Mouse (Mus musculus): Measurements from ENCODE around the gene Chst5. TPM values are rescaled to one million over a fixed set of nuclear protein-coding genes. Genes with fewer than 3 reads are reported as not detected.

Chst5 gene
- polyA plus RNA-seq, 1 experiment: 0.06 TPM

GRCm38 (mm10) chr8:111876355-111876948 lies 33.8 kb downstream of the Chst5 start, which contains the start of gene Tmem170:
TSS of gene Tmem170 (minus strand) at chr8:111876750.
- Histone ChIP-seq H3K36me3 (ENCODE audit: control insufficient read depth, insufficient read depth, low read length) (no peaks in the 10 kb centered on the region), H3K27me3 (replicated peaks; ENCODE audit: control insufficient read depth, insufficient read depth, low read length) (no peaks in the 10 kb centered on the region), H3K4me1 (ENCODE audit: control insufficient read depth, insufficient read depth, low read length) (no peaks in the 10 kb centered on the region; the same call in 1 of the 2 replicates), H3K4me3 (ENCODE audit: insufficient read depth, low read depth, low read length) (peak within 1 kb of the TSS; percentile 67), H3K27ac (ENCODE audit: insufficient read depth, low read depth, low read length) (peak within 1 kb of the TSS; percentile 72)
- TF ChIP-seq CTCF (conservative IDR thresholded peaks at IDR 0.05; ENCODE audit: insufficient read depth, insufficient read length, low read depth, low read length) (peak; percentile 90), POLR2A (IDR thresholded peaks at IDR 0.05; ENCODE audit: low read depth, low read length) (peak; percentile 69)
- peak; percentile 99 for DNase-seq
- WGBS: under 1% methylated on average over 53 of the region's 53 CpGs

GRCm38 (mm10) chr8:111875758-111876157 lies 34.5 kb downstream of the Chst5 start:
- WGBS: 3% methylated on average over 9 of the region's 9 CpGs
- Histone ChIP-seq H3K27ac (ENCODE audit: insufficient read depth, low read depth, low read length) (peak overlapping the region; percentile 72; the same call in 1 of the 2 replicates), H3K36me3 (ENCODE audit: control insufficient read depth, insufficient read depth, low read length) (no peaks in the 10 kb centered on the region)

GRCm38 (mm10) chr8:111871278-111871677 lies 39.0 kb downstream of the Chst5 start:
- no peaks in the 10 kb centered on the region for H3K27me3 ChIP-seq (replicated peaks; ENCODE audit: control insufficient read depth, insufficient read depth, low read length)
- H3K36me3 ChIP-seq (ENCODE audit: control insufficient read depth, insufficient read depth, low read length): no peaks in the 10 kb centered on the region
- no peak overlapping the region for H3K4me3 ChIP-seq (ENCODE audit: insufficient read depth, low read depth, low read length)
- no peaks in the 10 kb centered on the region; the same call in 1 of the 2 replicates for H3K4me1 ChIP-seq (ENCODE audit: control insufficient read depth, insufficient read depth, low read length)
- WGBS: 76% methylated on average over 3 of the region's 3 CpGs
- TF ChIP-seq CTCF (conservative IDR thresholded peaks at IDR 0.05; ENCODE audit: insufficient read depth, insufficient read length, low read depth, low read length): no peak
- no peak overlapping the region for H3K27ac ChIP-seq (ENCODE audit: insufficient read depth, low read depth, low read length)
- DNase-seq: no peak

More at GRCm38 (mm10) chr8:111875758-111876157, 34.5 kb downstream of the Chst5 start:
- peak overlapping the region; percentile 67 for H3K4me3 ChIP-seq (ENCODE audit: insufficient read depth, low read depth, low read length)
- TF ChIP-seq POLR2A (IDR thresholded peaks at IDR 0.05; ENCODE audit: low read depth, low read length): no peak
- TF ChIP-seq CTCF (conservative IDR thresholded peaks at IDR 0.05; ENCODE audit: insufficient read depth, insufficient read length, low read depth, low read length): no peak
- no peaks in the 10 kb centered on the region; the same call in 1 of the 2 replicates for H3K4me1 ChIP-seq (ENCODE audit: control insufficient read depth, insufficient read depth, low read length)
- DNase-seq: peak; percentile 37
- H3K27me3 ChIP-seq (replicated peaks; ENCODE audit: control insufficient read depth, insufficient read depth, low read length): no peaks in the 10 kb centered on the region

- H3K4me1 ChIP-seq (ENCODE audit: control insufficient read depth, insufficient read depth, low read length): peaks cover 3% of the 10 kb centered on the region; the same call in 1 of the 2 replicates
- H3K4me3 ChIP-seq (ENCODE audit: insufficient read depth, low read depth, low read length): no peak overlapping the region
- H3K36me3 ChIP-seq (ENCODE audit: control insufficient read depth, insufficient read depth, low read length): no peaks in the 10 kb centered on the region
- H3K27ac ChIP-seq (ENCODE audit: insufficient read depth, low read depth, low read length): no peak overlapping the region
- DNase-seq: no peak
- TF ChIP-seq POLR2A (IDR thresholded peaks at IDR 0.05; ENCODE audit: low read depth, low read length) (no peak), CTCF (conservative IDR thresholded peaks at IDR 0.05; ENCODE audit: insufficient read depth, insufficient read length, low read depth, low read length) (no peak)
- H3K27me3 ChIP-seq (replicated peaks; ENCODE audit: control insufficient read depth, insufficient read depth, low read length): no peaks in the 10 kb centered on the region
- 89% methylated on average over 3 of the region's 3 CpGs for WGBS
Observed at GRCm38 (mm10) chr8:111870379-111870778, 39.9 kb downstream of the Chst5 start.

GRCm38 (mm10) chr8:111868664-111869063 lies 41.6 kb downstream of the Chst5 start:
- no peak for TF ChIP-seq POLR2A (IDR thresholded peaks at IDR 0.05; ENCODE audit: low read depth, low read length)
- TF ChIP-seq CTCF (conservative IDR thresholded peaks at IDR 0.05; ENCODE audit: insufficient read depth, insufficient read length, low read depth, low read length): no peak
- Histone ChIP-seq H3K4me1 (ENCODE audit: control insufficient read depth, insufficient read depth, low read length) (peaks cover 3% of the 10 kb centered on the region; the same call in 1 of the 2 replicates), H3K4me3 (ENCODE audit: insufficient read depth, low read depth, low read length) (no peak overlapping the region), H3K36me3 (ENCODE audit: control insufficient read depth, insufficient read depth, low read length) (no peaks in the 10 kb centered on the region), H3K27me3 (replicated peaks; ENCODE audit: control insufficient read depth, insufficient read depth, low read length) (no peaks in the 10 kb centered on the region), H3K27ac (ENCODE audit: insufficient read depth, low read depth, low read length) (no peak overlapping the region)
- DNase-seq: no peak
- WGBS: 56% methylated on average over 2 of the region's 2 CpGs

- Histone ChIP-seq H3K27me3 (replicated peaks; ENCODE audit: control insufficient read depth, insufficient read depth, low read length) (no peaks in the 10 kb centered on the region), H3K4me3 (ENCODE audit: insufficient read depth, low read depth, low read length) (no peak overlapping the region), H3K4me1 (ENCODE audit: control insufficient read depth, insufficient read depth, low read length) (peaks cover 3% of the 10 kb centered on the region; the same call in 1 of the 2 replicates), H3K36me3 (ENCODE audit: control insufficient read depth, insufficient read depth, low read length) (no peaks in the 10 kb centered on the region), H3K27ac (ENCODE audit: insufficient read depth, low read depth, low read length) (no peak overlapping the region)
- 54% methylated on average over 6 of the region's 6 CpGs for WGBS
- peak; percentile 44 for DNase-seq
- no peak for TF ChIP-seq POLR2A (IDR thresholded peaks at IDR 0.05; ENCODE audit: low read depth, low read length)
- TF ChIP-seq CTCF (conservative IDR thresholded peaks at IDR 0.05; ENCODE audit: insufficient read depth, insufficient read length, low read depth, low read length): no peak
Observed at GRCm38 (mm10) chr8:111865857-111866256, 44.4 kb downstream of the Chst5 start.

- no peaks in the 10 kb centered on the region for H3K36me3 ChIP-seq (ENCODE audit: control insufficient read depth, insufficient read depth, low read length)
Observed at GRCm38 (mm10) chr8:111865130-111865852, 45.0 kb downstream of the Chst5 start.

More at GRCm38 (mm10) chr8:111865130-111865852, 45.0 kb downstream of the Chst5 start:
- WGBS: 90% methylated on average over 8 of the region's 8 CpGs
- Histone ChIP-seq H3K27me3 (replicated peaks; ENCODE audit: control insufficient read depth, insufficient read depth, low read length) (no peaks in the 10 kb centered on the region), H3K4me1 (ENCODE audit: control insufficient read depth, insufficient read depth, low read length) (peaks cover 3% of the 10 kb centered on the region; the same call in 1 of the 2 replicates), H3K27ac (ENCODE audit: insufficient read depth, low read depth, low read length) (no peak overlapping the region), H3K4me3 (ENCODE audit: insufficient read depth, low read depth, low read length) (no peak overlapping the region)
- TF ChIP-seq POLR2A (IDR thresholded peaks at IDR 0.05; ENCODE audit: low read depth, low read length): no peak
- no peak for TF ChIP-seq CTCF (conservative IDR thresholded peaks at IDR 0.05; ENCODE audit: insufficient read depth, insufficient read length, low read depth, low read length)
- DNase-seq: no peak

All from kidney, adult 2 months (tissue).